Mouse (Mus musculus): ENCODE results near the gene Lrrc40. TPM values are rescaled to one million over a fixed set of nuclear protein-coding genes. Genes with fewer than 3 reads are reported as not detected.
A peak's percentile ranks its signal among the peaks of the same experiment; 100 is the strongest.

Lrrc40 gene
- total and polyA plus RNA-seq, 2 experiments = 4.1 to 19.3 TPM

GRCm38 (mm10) chr3:158049508-158049907, 13.0 kb downstream of the Lrrc40 start:
- no peak for DNase-seq (ENCODE audit: extremely low read depth, low read depth, low spot score)
- Histone ChIP-seq H3K9ac (ENCODE audit: low read depth, low read length) (no peak overlapping the region), H3K4me3 (ENCODE audit: insufficient read depth, low read depth, low read length) (no peak overlapping the region), H3K36me3 (ENCODE audit: control insufficient read depth, insufficient read depth, low read length) (peaks cover 12% of the 10 kb centered on the region), H3K27ac (replicated peaks; ENCODE audit: insufficient read depth, low read depth, low read length) (no peak overlapping the region), H3K79me2 (ENCODE audit: control insufficient read depth, insufficient read depth, low read length) (no peaks in the 10 kb centered on the region), H3K4me1 (ENCODE audit: control insufficient read depth, insufficient read depth, low read length) (no peaks in the 10 kb centered on the region), H3K27me3 (ENCODE audit: control insufficient read depth, insufficient read depth, low read length) (no peaks in the 10 kb centered on the region)
- TF ChIP-seq CTCF (IDR thresholded peaks at IDR 0.05; ENCODE audit: low read depth, low read length) (no peak), POLR2A (IDR thresholded peaks at IDR 0.05; ENCODE audit: extremely low read depth, insufficient read depth, low read length) (no peak)
- WGBS = 92% methylated on average over 2 of the region's 2 CpGs

DNA sequence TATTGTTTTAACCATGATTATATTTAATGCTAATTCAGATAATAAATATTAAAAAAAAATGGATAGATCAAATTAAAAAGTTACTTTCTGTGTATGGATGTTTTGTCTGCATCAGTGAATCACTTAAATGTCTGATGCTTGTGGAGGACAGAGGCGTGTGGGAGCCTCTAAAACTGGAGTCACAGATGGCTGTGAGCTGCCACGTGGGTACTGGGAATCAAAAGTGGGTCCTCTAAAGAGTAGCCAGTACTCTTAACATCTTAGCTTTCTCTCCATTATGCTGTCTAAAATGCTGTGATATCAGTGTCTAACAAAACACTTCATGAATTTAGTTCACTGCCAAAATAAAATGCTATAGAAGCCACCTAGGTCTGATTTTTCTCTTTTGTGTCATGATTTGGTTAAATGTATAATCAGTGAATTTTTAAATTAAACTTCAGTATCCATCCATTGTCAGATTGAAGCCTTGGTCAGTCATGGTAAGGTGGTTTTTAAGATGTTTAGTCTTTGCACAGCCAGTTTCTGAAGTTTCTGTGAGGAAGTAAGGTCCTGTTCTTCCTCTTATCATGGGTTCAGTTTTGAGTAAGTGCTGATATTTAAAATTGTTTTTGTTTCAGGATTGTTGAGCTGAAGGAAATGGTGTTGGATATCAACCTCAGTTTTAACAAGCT, 24.3 kb downstream of the Lrrc40 start:
- WGBS = 88% methylated on average over 2 of the region's 2 CpGs
- Histone ChIP-seq H3K27ac (replicated peaks; ENCODE audit: insufficient read depth, low read depth, low read length) (no peak overlapping the region), H3K36me3 (ENCODE audit: control insufficient read depth, insufficient read depth, low read length) (peaks cover 35% of the 10 kb centered on the region)

DNA sequence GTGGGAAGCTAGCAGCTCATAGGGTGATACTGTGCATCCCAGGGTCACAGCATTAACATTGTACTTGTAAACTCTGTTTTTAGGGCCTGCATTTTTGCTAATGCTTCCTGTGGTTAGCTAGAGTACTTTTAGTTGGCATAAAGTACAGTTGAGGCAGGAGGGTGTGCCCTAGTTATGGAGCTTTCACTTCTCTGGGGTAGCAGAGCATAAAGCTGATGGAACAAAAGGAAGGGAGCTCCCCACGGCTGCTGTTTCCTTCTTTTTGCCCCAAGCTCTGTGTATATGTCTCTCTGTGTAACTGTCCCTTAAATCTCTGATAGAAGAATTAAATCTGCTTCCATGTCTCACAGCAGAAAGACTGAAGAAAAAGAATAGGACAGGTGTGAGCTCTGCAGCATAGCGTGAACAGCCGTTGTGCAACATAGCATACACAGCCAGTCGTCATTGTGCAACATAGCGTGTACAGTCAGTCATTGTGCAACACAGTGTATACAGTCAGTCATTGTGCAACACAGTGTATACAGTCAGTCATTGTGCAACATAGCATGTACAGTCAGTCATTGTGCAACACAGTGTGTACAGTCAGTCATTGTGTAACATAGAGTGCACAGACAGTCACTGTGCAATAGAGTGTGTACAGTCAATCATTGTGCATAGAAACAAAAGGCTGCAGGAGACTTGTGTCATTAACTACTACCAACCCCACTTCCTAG, 25.5 kb downstream of the Lrrc40 start:
- H3K4me1 ChIP-seq (ENCODE audit: control insufficient read depth, insufficient read depth, low read length) = no peaks in the 10 kb centered on the region
- H3K27ac ChIP-seq (replicated peaks; ENCODE audit: insufficient read depth, low read depth, low read length) = peak overlapping the region; percentile 14; the same call in 1 of the 2 replicates
- 37% methylated on average over 5 of the region's 5 CpGs for WGBS
- no peaks in the 10 kb centered on the region for H3K27me3 ChIP-seq (ENCODE audit: control insufficient read depth, insufficient read depth, low read length)
- TF ChIP-seq CTCF (IDR thresholded peaks at IDR 0.05; ENCODE audit: low read depth, low read length) = no peak
- no peak for TF ChIP-seq POLR2A (IDR thresholded peaks at IDR 0.05; ENCODE audit: extremely low read depth, insufficient read depth, low read length)
- H3K36me3 ChIP-seq (ENCODE audit: control insufficient read depth, insufficient read depth, low read length) = peaks cover 27% of the 10 kb centered on the region
- H3K4me3 ChIP-seq (ENCODE audit: insufficient read depth, low read depth, low read length) = no peak overlapping the region
- peak; percentile 77 for DNase-seq (ENCODE audit: extremely low read depth, low read depth, low spot score)
- H3K79me2 ChIP-seq (ENCODE audit: control insufficient read depth, insufficient read depth, low read length) = no peaks in the 10 kb centered on the region
- H3K9ac ChIP-seq (ENCODE audit: low read depth, low read length) = no peak overlapping the region

More for the DNA sequence above, 24.3 kb downstream of the Lrrc40 start:
- no peaks in the 10 kb centered on the region for H3K4me1 ChIP-seq (ENCODE audit: control insufficient read depth, insufficient read depth, low read length)
- DNase-seq (ENCODE audit: extremely low read depth, low read depth, low spot score) = no peak
- H3K9ac ChIP-seq (ENCODE audit: low read depth, low read length) = no peak overlapping the region
- no peaks in the 10 kb centered on the region for H3K27me3 ChIP-seq (ENCODE audit: control insufficient read depth, insufficient read depth, low read length)
- H3K4me3 ChIP-seq (ENCODE audit: insufficient read depth, low read depth, low read length) = no peak overlapping the region
- H3K79me2 ChIP-seq (ENCODE audit: control insufficient read depth, insufficient read depth, low read length) = no peaks in the 10 kb centered on the region; the same call in 1 of the 2 replicates
- TF ChIP-seq CTCF (IDR thresholded peaks at IDR 0.05; ENCODE audit: low read depth, low read length) (no peak), POLR2A (IDR thresholded peaks at IDR 0.05; ENCODE audit: extremely low read depth, insufficient read depth, low read length) (no peak)

- no peaks in the 10 kb centered on the region for H3K27me3 ChIP-seq (ENCODE audit: control insufficient read depth, insufficient read depth, low read length)
- peaks cover 14% of the 10 kb centered on the region for H3K36me3 ChIP-seq (ENCODE audit: control insufficient read depth, insufficient read depth, low read length)
- no peak overlapping the region for H3K4me3 ChIP-seq (ENCODE audit: insufficient read depth, low read depth, low read length)
- DNase-seq (ENCODE audit: extremely low read depth, low read depth, low spot score) = no peak
- TF ChIP-seq CTCF (IDR thresholded peaks at IDR 0.05; ENCODE audit: low read depth, low read length) (no peak), POLR2A (IDR thresholded peaks at IDR 0.05; ENCODE audit: extremely low read depth, insufficient read depth, low read length) (no peak)
- no peak overlapping the region for H3K27ac ChIP-seq (replicated peaks; ENCODE audit: insufficient read depth, low read depth, low read length)
- H3K4me1 ChIP-seq (ENCODE audit: control insufficient read depth, insufficient read depth, low read length) = no peaks in the 10 kb centered on the region
- WGBS = 98% methylated on average over 2 of the region's 2 CpGs
- H3K9ac ChIP-seq (ENCODE audit: low read depth, low read length) = no peak overlapping the region
- H3K79me2 ChIP-seq (ENCODE audit: control insufficient read depth, insufficient read depth, low read length) = no peaks in the 10 kb centered on the region
Observed at GRCm38 (mm10) chr3:158065256-158065655, 28.8 kb downstream of the Lrrc40 start.

GRCm38 (mm10) chr3:158067916-158068315, 31.5 kb downstream of the Lrrc40 start:
- no peak overlapping the region for H3K27ac ChIP-seq (replicated peaks; ENCODE audit: insufficient read depth, low read depth, low read length)
- no peaks in the 10 kb centered on the region for H3K4me1 ChIP-seq (ENCODE audit: control insufficient read depth, insufficient read depth, low read length)
- no peaks in the 10 kb centered on the region for H3K27me3 ChIP-seq (ENCODE audit: control insufficient read depth, insufficient read depth, low read length)
- no peak overlapping the region for H3K9ac ChIP-seq (ENCODE audit: low read depth, low read length)
- no peak for TF ChIP-seq POLR2A (IDR thresholded peaks at IDR 0.05; ENCODE audit: extremely low read depth, insufficient read depth, low read length)
- no peak for TF ChIP-seq CTCF (IDR thresholded peaks at IDR 0.05; ENCODE audit: low read depth, low read length)
- H3K36me3 ChIP-seq (ENCODE audit: control insufficient read depth, insufficient read depth, low read length) = peaks cover 14% of the 10 kb centered on the region
- no peaks in the 10 kb centered on the region for H3K79me2 ChIP-seq (ENCODE audit: control insufficient read depth, insufficient read depth, low read length)
- no peak for DNase-seq (ENCODE audit: extremely low read depth, low read depth, low spot score)
- H3K4me3 ChIP-seq (ENCODE audit: insufficient read depth, low read depth, low read length) = no peak overlapping the region
- 91% methylated on average over 7 of the region's 7 CpGs for WGBS

Measured in liver, adult 2 months (tissue).